Mouse (Mus musculus): ENCODE measurements around the gene Tbx2. TPM values are rescaled to one million over a fixed set of nuclear protein-coding genes. Genes with fewer than 3 reads are reported as not detected.

Tbx2 gene
- 10.2 and 19.7 TPM in 2 replicates for polyA plus RNA-seq (2012; rRNA removed)

DNA sequence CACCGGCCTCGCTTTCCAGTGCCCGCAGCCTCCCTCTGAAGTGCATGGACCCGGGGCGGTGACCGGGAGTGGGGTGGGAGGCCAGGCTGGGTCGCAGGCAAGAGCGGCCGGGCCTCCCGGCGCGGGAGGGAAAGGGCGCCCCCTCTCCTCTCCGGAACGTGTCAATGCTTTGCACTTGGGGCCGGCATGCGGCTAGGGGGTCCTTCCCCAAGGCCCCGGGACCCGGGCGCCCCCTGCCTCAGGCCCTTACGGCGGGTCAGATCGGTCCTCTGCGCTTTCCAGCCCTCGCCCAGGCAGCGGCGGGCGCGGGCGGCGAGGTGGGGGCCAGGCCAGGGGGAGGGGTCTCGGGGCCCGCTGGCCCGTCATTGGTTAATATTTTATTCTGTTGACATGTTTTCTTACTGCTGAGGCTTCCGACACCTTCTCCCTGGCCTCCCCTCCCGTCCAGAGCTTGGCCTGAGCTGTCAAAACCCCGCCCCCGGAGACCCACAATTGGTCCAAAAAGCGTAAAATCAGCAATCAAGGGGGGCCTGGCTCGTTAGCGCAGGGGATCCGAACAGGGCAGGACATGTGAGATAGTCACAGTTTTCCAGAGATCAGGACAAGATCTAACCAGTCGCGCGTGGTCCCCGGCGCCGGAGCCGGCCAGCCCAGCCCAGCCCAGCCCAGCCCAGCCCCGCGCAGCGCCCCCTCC, at the start of gene Tbx2:
Gene Tbx2, plus strand, starts transcription at position 321 of the 694 bp plus-strand sequence.
- WGBS = 3% methylated on average over 51 of the region's 52 CpGs

DNA sequence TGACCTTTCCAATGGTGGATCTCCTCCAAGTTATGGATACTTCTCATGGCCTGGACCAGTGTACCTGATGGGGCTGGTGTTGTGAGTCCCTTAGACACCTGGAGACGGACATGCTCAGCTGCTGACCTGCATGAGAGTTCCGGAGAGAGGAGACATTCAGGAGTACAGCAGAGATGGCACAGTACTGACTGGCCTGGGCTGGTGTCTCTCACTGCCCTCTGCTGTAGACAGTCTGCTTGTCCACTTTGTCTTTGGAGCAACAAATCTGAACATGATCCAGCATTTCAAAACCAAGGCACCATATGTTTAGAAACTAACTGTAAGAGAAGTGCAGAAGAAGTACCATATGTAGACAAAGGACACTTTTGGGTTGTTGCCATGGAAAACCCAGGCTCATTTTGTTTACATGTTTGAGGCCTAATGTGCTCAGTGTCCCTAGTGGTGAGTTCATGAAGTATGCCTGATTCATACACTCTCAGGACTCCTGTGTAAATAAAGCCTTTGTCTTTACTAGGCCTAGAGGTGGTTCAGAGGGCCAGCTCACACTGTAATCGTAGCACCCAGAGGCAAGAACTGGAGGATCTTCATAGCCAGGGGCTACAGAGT, 46.1 kb upstream of the Tbx2 start:
- H3K36me3 ChIP-seq (ENCODE audit: control insufficient read depth, insufficient read depth, low read length) = no peaks in the 10 kb centered on the region
- H3K27me3 ChIP-seq (ENCODE audit: control insufficient read depth, insufficient read depth, low read length) = no peaks in the 10 kb centered on the region
- 70% methylated on average over 3 of the region's 3 CpGs for WGBS
- no peaks in the 10 kb centered on the region for H3K4me1 ChIP-seq (ENCODE audit: control insufficient read depth, insufficient read depth, insufficient read length, low read length)
- H3K27ac ChIP-seq (ENCODE audit: insufficient read depth, low read depth, low read length) = no peak overlapping the region
- no peak overlapping the region for H3K4me3 ChIP-seq (ENCODE audit: low read depth, low read length)
- TF ChIP-seq CTCF (IDR thresholded peaks at IDR 0.05; ENCODE audit: extremely low read depth, insufficient read length, insufficient replicate concordance, low read depth, low read length) (no peak), POLR2A (IDR thresholded peaks at IDR 0.05; ENCODE audit: low read depth, low read length) (no peak)

More for the DNA sequence above, at the start of gene Tbx2:
- H3K27ac ChIP-seq (ENCODE audit: insufficient read depth, low read depth, low read length) = peak within 1 kb of the TSS; percentile 46
- peak within 1 kb of the TSS; percentile 55 for H3K4me3 ChIP-seq (ENCODE audit: low read depth, low read length)
- H3K27me3 ChIP-seq (ENCODE audit: control insufficient read depth, insufficient read depth, low read length) = peaks cover 79% of the 10 kb centered on the region
- no peak for TF ChIP-seq POLR2A (IDR thresholded peaks at IDR 0.05; ENCODE audit: low read depth, low read length)
- TF ChIP-seq CTCF (IDR thresholded peaks at IDR 0.05; ENCODE audit: extremely low read depth, insufficient read length, insufficient replicate concordance, low read depth, low read length) = no peak
- H3K36me3 ChIP-seq (ENCODE audit: control insufficient read depth, insufficient read depth, low read length) = no peaks in the 10 kb centered on the region
- H3K4me1 ChIP-seq (ENCODE audit: control insufficient read depth, insufficient read depth, insufficient read length, low read length) = peaks cover 4% of the 10 kb centered on the region

- WGBS = 91% methylated on average over 7 of the region's 7 CpGs
- Histone ChIP-seq H3K4me1 (ENCODE audit: control insufficient read depth, insufficient read depth, insufficient read length, low read length) (no peaks in the 10 kb centered on the region), H3K36me3 (ENCODE audit: control insufficient read depth, insufficient read depth, low read length) (no peaks in the 10 kb centered on the region), H3K27ac (ENCODE audit: insufficient read depth, low read depth, low read length) (no peak overlapping the region), H3K4me3 (ENCODE audit: low read depth, low read length) (no peak overlapping the region), H3K27me3 (ENCODE audit: control insufficient read depth, insufficient read depth, low read length) (no peaks in the 10 kb centered on the region)
- TF ChIP-seq POLR2A (IDR thresholded peaks at IDR 0.05; ENCODE audit: low read depth, low read length) (no peak), CTCF (IDR thresholded peaks at IDR 0.05; ENCODE audit: extremely low read depth, insufficient read length, insufficient replicate concordance, low read depth, low read length) (no peak)
Observed at GRCm38 (mm10) chr11:85789750-85790149, 42.6 kb upstream of the Tbx2 start.

GRCm38 (mm10) chr11:85790267-85790666, 42.1 kb upstream of the Tbx2 start:
- TF ChIP-seq POLR2A (IDR thresholded peaks at IDR 0.05; ENCODE audit: low read depth, low read length) = no peak
- no peak for TF ChIP-seq CTCF (IDR thresholded peaks at IDR 0.05; ENCODE audit: extremely low read depth, insufficient read length, insufficient replicate concordance, low read depth, low read length)
- Histone ChIP-seq H3K27me3 (ENCODE audit: control insufficient read depth, insufficient read depth, low read length) (no peaks in the 10 kb centered on the region), H3K36me3 (ENCODE audit: control insufficient read depth, insufficient read depth, low read length) (no peaks in the 10 kb centered on the region), H3K4me3 (ENCODE audit: low read depth, low read length) (no peak overlapping the region), H3K27ac (ENCODE audit: insufficient read depth, low read depth, low read length) (no peak overlapping the region), H3K4me1 (ENCODE audit: control insufficient read depth, insufficient read depth, insufficient read length, low read length) (no peaks in the 10 kb centered on the region)
- 26% methylated on average over 2 of the region's 2 CpGs for WGBS

GRCm38 (mm10) chr11:85791212-85791611, 41.1 kb upstream of the Tbx2 start:
- no peaks in the 10 kb centered on the region for H3K4me1 ChIP-seq (ENCODE audit: control insufficient read depth, insufficient read depth, insufficient read length, low read length)
- TF ChIP-seq POLR2A (IDR thresholded peaks at IDR 0.05; ENCODE audit: low read depth, low read length) = no peak
- no peak for TF ChIP-seq CTCF (IDR thresholded peaks at IDR 0.05; ENCODE audit: extremely low read depth, insufficient read length, insufficient replicate concordance, low read depth, low read length)
- WGBS = 94% methylated on average over 1 of the region's 1 CpGs
- no peaks in the 10 kb centered on the region for H3K36me3 ChIP-seq (ENCODE audit: control insufficient read depth, insufficient read depth, low read length)
- no peaks in the 10 kb centered on the region for H3K27me3 ChIP-seq (ENCODE audit: control insufficient read depth, insufficient read depth, low read length)
- no peak overlapping the region for H3K27ac ChIP-seq (ENCODE audit: insufficient read depth, low read depth, low read length)
- H3K4me3 ChIP-seq (ENCODE audit: low read depth, low read length) = no peak overlapping the region

DNA sequence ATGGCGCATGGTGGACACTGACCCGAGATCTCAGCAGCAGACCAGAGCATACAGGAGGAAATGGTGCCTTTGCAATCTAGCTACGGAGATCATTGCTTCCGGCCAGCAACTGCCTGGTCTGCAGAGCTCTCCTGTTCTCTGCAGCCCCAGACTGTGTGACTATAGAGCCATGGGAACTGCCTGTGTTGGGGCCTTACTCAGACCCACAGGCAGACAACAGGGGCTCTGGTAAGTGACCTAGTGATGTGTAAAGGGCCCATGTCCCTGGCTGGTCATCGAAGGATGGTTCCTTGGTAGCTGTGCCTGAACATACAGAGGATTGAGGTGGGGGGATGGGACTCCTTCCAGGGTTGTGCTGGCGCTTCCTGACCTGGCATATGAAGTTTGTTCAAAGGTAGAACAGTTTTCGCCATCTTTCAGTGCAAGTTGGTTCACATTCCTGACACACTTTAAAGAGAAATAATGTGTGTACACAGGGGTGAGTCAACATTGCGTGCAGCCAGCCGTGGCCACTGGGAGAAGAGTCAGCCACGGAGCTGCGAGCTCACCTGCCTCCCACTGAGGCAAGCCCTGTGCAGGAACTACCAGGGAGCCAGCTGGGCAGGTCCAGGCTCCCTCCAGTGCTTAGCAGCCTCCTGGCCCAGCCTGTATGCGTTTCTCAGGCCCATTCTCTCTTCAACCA, 39.7 kb upstream of the Tbx2 start:
- no peak overlapping the region for H3K4me3 ChIP-seq (ENCODE audit: low read depth, low read length)
- no peaks in the 10 kb centered on the region for H3K4me1 ChIP-seq (ENCODE audit: control insufficient read depth, insufficient read depth, insufficient read length, low read length)
- H3K27me3 ChIP-seq (ENCODE audit: control insufficient read depth, insufficient read depth, low read length) = no peaks in the 10 kb centered on the region
- WGBS = 63% methylated on average over 12 of the region's 12 CpGs
- TF ChIP-seq POLR2A (IDR thresholded peaks at IDR 0.05; ENCODE audit: low read depth, low read length) (no peak), CTCF (IDR thresholded peaks at IDR 0.05; ENCODE audit: extremely low read depth, insufficient read length, insufficient replicate concordance, low read depth, low read length) (no peak)
- no peak overlapping the region for H3K27ac ChIP-seq (ENCODE audit: insufficient read depth, low read depth, low read length)
- no peaks in the 10 kb centered on the region for H3K36me3 ChIP-seq (ENCODE audit: control insufficient read depth, insufficient read depth, low read length)

DNA sequence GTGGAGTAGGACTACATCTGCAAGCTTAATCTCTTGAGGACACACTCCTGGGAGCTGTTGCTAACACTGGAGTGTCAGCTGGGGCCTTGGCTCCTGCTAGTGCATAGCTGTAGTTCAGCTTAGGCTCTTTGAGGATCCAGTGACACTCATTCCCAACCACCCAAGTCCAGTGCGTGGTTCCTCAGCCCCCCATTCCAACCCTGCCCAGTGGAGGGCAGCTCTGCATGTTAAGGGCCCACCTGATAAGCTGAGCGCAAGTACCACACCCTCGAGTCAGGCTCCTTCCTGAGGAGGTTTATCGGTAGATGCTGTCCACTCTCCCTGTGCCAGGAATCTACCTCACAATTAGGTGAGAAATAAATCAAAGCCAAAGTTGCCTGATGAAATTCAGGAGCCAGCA, 32.9 kb upstream of the Tbx2 start:
- WGBS = 26% methylated on average over 4 of the region's 4 CpGs
- TF ChIP-seq POLR2A (IDR thresholded peaks at IDR 0.05; ENCODE audit: low read depth, low read length) (no peak), CTCF (IDR thresholded peaks at IDR 0.05; ENCODE audit: extremely low read depth, insufficient read length, insufficient replicate concordance, low read depth, low read length) (no peak)

More for the DNA sequence above, 32.9 kb upstream of the Tbx2 start:
- Histone ChIP-seq H3K27ac (ENCODE audit: insufficient read depth, low read depth, low read length) (no peak overlapping the region), H3K4me3 (ENCODE audit: low read depth, low read length) (no peak overlapping the region), H3K27me3 (ENCODE audit: control insufficient read depth, insufficient read depth, low read length) (no peaks in the 10 kb centered on the region), H3K4me1 (ENCODE audit: control insufficient read depth, insufficient read depth, insufficient read length, low read length) (no peaks in the 10 kb centered on the region), H3K36me3 (ENCODE audit: control insufficient read depth, insufficient read depth, low read length) (no peaks in the 10 kb centered on the region)

Data from small intestine, adult 2 months (tissue).